Mouse (Mus musculus) liver, embryonic 14.5 days (tissue): ENCODE results near the gene Vac14.

Experiments
- CTCF ChIP-seq: IDR thresholded peaks from 2 replicates; pipeline ENCODE4 v1.5.1; 2016; ENCODE audit warnings: antibody characterized with exemption, low read depth, control low read depth
- EP300 ChIP-seq: IDR thresholded peaks from 2 replicates; pipeline ENCODE4 v1.6.1; 2016; ENCODE audit warnings: antibody characterized with exemption, low read depth

DNA sequence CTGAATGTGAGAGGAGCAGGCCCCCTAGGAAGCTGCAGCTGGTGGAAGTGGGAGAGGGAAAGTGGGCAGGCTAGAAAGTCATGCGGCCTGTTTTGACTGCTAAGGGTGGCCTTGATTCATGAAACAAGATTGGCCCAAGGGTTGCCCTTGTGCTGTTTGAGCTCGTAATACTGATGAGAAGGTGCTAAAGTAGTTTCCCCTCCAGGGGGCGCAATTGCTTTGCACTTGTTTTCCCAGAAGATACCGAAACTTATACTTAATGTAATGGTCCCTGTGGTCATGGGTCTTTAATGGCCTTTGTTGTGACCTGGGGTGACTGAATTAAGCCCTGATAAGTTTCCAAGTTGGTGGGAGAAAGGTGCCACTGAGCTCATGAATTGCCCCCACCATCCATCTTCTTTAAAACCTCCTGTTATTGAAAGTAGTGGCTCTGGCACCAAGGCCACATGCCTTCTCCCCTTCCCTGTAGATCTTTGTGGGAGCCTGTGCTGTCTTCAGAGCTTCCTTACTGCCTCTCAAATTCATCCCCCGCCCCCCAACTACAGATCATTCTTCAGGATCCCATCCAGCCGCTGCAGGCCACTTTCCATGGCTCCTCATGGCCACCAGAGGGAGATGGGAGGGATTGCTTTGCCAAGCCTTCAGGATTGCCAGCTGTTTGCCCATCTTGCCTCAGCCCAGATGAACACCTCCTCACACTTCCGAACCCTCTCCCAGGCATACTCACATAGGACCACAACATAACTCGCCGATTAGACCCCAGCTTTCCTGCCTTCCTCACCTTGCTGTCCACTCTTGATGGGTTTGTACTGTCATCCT, 11.1 kb downstream of the Vac14 start:
- TF ChIP-seq CTCF (peak; percentile 67), EP300 (no peak)
